Mouse (Mus musculus): ENCODE data around the gene Tcirg1. TPM values are rescaled to one million over a fixed set of nuclear protein-coding genes. Genes with fewer than 3 reads are reported as not detected.

Tcirg1 gene
- polyA plus RNA-seq, 1 experiment from 2014 or later = 8.9 TPM

DNA sequence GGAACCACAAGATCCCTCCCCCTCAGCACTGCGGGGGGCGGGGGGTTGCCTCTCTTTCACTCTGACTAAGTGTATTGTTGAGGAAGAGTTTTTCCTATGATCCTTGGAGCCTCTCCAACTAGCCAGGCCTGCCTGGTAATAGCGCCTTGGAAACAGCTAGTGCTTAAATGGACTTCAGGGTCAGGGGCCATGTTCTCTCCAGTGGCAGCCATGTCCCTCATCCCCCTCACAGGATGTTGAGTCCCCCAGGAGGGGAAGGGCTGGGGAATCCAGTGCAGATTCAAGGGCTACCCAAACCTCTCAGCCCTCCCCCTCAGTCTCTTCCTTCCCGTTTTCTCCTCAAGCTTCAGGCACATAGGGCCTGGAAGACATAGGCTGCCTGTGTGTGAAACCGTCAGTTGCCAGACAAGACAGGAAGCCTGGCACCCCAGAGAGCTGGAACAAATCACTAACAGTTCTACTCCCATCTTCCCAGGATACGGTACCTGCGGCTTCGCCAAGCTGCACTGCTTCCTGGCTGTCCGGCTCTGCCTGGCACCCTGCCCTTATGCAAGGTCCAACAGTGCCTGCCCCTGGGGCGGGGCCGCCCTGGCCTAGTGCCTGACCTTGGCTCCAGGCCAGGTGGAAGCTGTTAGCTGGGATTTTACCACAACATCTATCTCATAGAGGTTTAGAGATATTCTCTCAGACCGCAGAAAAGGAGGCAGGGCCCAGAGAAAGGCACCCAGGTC, 22.4 kb upstream of the Tcirg1 start, which contains the start of gene Aldh3b1:
TSS of gene Aldh3b1 (minus strand) at position 598 of the 731 bp plus-strand sequence.
- Histone ChIP-seq H3K9ac (ENCODE audit: low read length) (no peak within 1 kb of the TSS), H3K9me3 (ENCODE audit: control insufficient read depth, low read length) (no peaks in the 10 kb centered on the region), H3K4me2 (no peak within 1 kb of the TSS), H3K27me3 (ENCODE audit: control insufficient read depth, insufficient read depth, low read length) (no peaks in the 10 kb centered on the region), H3K36me3 (ENCODE audit: control insufficient read depth, insufficient read depth, low read length) (no peaks in the 10 kb centered on the region), H3K4me3 (ENCODE audit: low read depth, low read length) (no peak within 1 kb of the TSS), H3K4me1 (ENCODE audit: control insufficient read depth, insufficient read depth, low read length) (no peaks in the 10 kb centered on the region), H3K27ac (ENCODE audit: low read depth, low read length) (no peak within 1 kb of the TSS)
- 72% methylated on average over 12 of the region's 12 CpGs for WGBS
- DNase-seq (ENCODE audit: low spot score, missing footprints) (peak; percentile 73), ATAC-seq (ENCODE audit: low FRiP score) (no peak)

DNA sequence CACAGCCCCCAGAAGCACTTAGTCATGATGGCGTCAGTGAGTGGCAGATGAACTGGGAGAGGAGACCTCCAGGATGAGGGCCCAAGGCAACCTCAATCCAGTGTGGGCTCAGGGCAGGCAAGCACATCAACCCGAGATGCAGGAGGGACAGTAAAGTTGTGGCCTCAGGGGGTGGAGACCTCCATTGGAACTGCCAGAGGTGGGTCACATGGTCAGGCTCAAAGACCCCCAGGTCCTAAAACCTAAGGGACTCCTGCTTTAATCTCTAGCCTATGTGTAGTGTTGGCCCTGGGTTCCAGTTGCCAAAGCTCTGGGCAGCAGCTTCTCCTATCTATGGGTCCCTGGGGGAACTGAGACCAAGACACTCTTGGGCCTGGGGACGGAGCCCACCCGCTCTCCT, 21.8 kb upstream of the Tcirg1 start:
- H3K9ac ChIP-seq (ENCODE audit: low read length) = no peak overlapping the region
- no peak overlapping the region for H3K27ac ChIP-seq (ENCODE audit: low read depth, low read length)
- no peaks in the 10 kb centered on the region for H3K4me1 ChIP-seq (ENCODE audit: control insufficient read depth, insufficient read depth, low read length)
- DNase-seq (ENCODE audit: low spot score, missing footprints) (peak; percentile 76), ATAC-seq (ENCODE audit: low FRiP score) (no peak)
- no peaks in the 10 kb centered on the region for H3K27me3 ChIP-seq (ENCODE audit: control insufficient read depth, insufficient read depth, low read length)
- WGBS = 77% methylated on average over 4 of the region's 4 CpGs
- no peak overlapping the region for H3K4me2 ChIP-seq
- no peaks in the 10 kb centered on the region for H3K9me3 ChIP-seq (ENCODE audit: control insufficient read depth, low read length)
- H3K4me3 ChIP-seq (ENCODE audit: low read depth, low read length) = no peak overlapping the region
- no peaks in the 10 kb centered on the region for H3K36me3 ChIP-seq (ENCODE audit: control insufficient read depth, insufficient read depth, low read length)

DNA sequence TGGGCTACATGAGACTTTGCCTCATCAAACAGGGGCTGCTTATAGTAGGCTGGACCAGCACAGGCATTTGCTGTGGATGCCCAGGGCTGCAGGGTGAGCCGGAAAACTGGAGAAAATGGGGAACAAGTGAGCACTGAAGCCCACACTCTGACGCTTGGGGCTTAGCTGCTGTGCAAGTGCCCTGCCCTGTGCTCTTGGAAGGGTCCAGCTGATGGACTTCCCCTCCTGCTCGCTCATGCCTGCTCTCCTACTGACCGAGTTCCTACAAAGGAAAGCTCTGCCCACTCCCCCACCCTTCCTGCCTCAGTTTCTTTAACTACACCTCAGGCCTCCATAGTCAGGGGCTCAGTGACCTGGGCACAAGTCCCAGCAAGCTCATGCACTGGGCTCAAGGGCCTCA, 21.1 kb upstream of the Tcirg1 start:
- Histone ChIP-seq H3K27ac (ENCODE audit: low read depth, low read length) (no peak overlapping the region), H3K4me3 (ENCODE audit: low read depth, low read length) (no peak overlapping the region), H3K4me1 (ENCODE audit: control insufficient read depth, insufficient read depth, low read length) (no peaks in the 10 kb centered on the region; the same call in 1 of the 2 replicates), H3K9ac (ENCODE audit: low read length) (no peak overlapping the region), H3K36me3 (ENCODE audit: control insufficient read depth, insufficient read depth, low read length) (no peaks in the 10 kb centered on the region), H3K27me3 (ENCODE audit: control insufficient read depth, insufficient read depth, low read length) (no peaks in the 10 kb centered on the region), H3K9me3 (ENCODE audit: control insufficient read depth, low read length) (no peaks in the 10 kb centered on the region), H3K4me2 (no peak overlapping the region)
- DNase-seq (ENCODE audit: low spot score, missing footprints) (peak; percentile 33), ATAC-seq (ENCODE audit: low FRiP score) (no peak)
- 85% methylated on average over 4 of the region's 4 CpGs for WGBS

DNA sequence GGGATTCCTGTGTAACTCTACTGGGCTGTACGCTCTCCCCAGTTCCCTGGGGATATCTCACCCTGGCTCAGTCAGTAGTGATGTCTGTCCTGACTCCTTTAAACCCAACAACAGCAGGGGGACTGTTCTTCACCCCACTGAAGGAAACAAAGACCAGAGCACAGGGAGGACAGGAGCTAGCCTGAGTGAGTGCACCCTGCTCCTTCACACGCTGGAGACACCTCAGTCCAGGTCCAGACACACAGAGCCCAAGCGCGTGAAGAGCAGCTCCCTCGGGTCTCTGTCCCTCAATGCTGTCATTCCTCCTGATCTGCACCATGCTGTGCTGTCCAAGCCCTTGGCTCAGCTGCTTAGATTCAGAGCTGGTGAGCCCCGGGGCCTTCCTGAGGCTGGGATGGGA, 19.8 kb upstream of the Tcirg1 start:
- WGBS = 65% methylated on average over 6 of the region's 6 CpGs
- no peak for ATAC-seq (ENCODE audit: low FRiP score)
- no peaks in the 10 kb centered on the region for H3K27me3 ChIP-seq (ENCODE audit: control insufficient read depth, insufficient read depth, low read length)

DNA sequence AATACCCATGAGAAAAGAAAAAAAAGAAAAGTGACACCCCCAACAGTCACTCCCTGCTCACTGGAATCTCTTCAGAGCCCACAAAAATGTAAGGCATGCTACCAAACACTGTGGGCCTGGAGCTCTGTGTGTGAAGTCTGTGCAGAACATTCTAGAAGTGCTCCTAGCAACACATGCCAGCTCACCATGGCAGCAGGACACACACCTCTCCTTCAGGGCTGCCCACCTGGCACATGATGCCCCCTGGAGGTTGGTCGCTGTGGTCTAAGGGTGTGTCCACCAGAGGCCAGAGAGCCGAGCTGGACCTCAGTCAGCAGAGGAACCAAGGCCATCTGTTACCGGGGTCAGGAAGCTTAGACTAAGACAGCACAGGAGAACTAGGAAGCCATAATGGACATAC, 19.3 kb upstream of the Tcirg1 start:
- ATAC-seq (ENCODE audit: low FRiP score) (no peak), DNase-seq (ENCODE audit: low spot score, missing footprints) (no peak)
- Histone ChIP-seq H3K4me2 (no peak overlapping the region), H3K9me3 (ENCODE audit: control insufficient read depth, low read length) (no peaks in the 10 kb centered on the region), H3K27me3 (ENCODE audit: control insufficient read depth, insufficient read depth, low read length) (no peaks in the 10 kb centered on the region), H3K36me3 (ENCODE audit: control insufficient read depth, insufficient read depth, low read length) (no peaks in the 10 kb centered on the region), H3K27ac (ENCODE audit: low read depth, low read length) (no peak overlapping the region), H3K4me3 (ENCODE audit: low read depth, low read length) (no peak overlapping the region), H3K9ac (ENCODE audit: low read length) (no peak overlapping the region), H3K4me1 (ENCODE audit: control insufficient read depth, insufficient read depth, low read length) (no peaks in the 10 kb centered on the region; the same call in 1 of the 2 replicates)
- 80% methylated on average over 3 of the region's 3 CpGs for WGBS

More for the DNA sequence above, 19.8 kb upstream of the Tcirg1 start:
- Histone ChIP-seq H3K4me1 (ENCODE audit: control insufficient read depth, insufficient read depth, low read length) (no peaks in the 10 kb centered on the region; the same call in 1 of the 2 replicates), H3K36me3 (ENCODE audit: control insufficient read depth, insufficient read depth, low read length) (no peaks in the 10 kb centered on the region), H3K9ac (ENCODE audit: low read length) (no peak overlapping the region), H3K9me3 (ENCODE audit: control insufficient read depth, low read length) (no peaks in the 10 kb centered on the region), H3K4me2 (no peak overlapping the region), H3K27ac (ENCODE audit: low read depth, low read length) (no peak overlapping the region), H3K4me3 (ENCODE audit: low read depth, low read length) (no peak overlapping the region)
- DNase-seq (ENCODE audit: low spot score, missing footprints) = no peak

DNA sequence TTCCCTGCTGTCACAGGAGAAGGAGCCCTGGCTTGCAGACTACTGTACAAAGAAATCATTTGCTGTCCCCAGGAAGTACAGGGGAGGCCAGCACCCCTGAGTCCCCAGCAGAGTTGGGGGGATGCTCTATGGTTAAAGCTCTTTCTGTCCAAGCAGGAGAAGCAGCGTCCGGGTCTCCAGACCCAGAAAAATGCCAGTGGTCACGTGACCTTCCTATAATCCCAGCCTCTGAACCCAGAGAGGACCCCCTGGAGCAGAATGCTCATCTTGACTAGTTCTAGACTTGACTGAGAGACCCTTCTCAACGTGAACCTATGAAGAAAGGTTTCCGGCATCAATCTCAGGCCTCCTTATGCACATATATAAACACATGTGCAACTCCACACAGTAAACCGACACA, 18.9 kb upstream of the Tcirg1 start:
- H3K27ac ChIP-seq (ENCODE audit: low read depth, low read length) = no peak overlapping the region
- no peak overlapping the region for H3K4me2 ChIP-seq
- DNase-seq (ENCODE audit: low spot score, missing footprints) (peak; percentile 45), ATAC-seq (ENCODE audit: low FRiP score) (no peak)
- no peak overlapping the region for H3K4me3 ChIP-seq (ENCODE audit: low read depth, low read length)
- no peaks in the 10 kb centered on the region for H3K9me3 ChIP-seq (ENCODE audit: control insufficient read depth, low read length)
- no peaks in the 10 kb centered on the region for H3K36me3 ChIP-seq (ENCODE audit: control insufficient read depth, insufficient read depth, low read length)
- H3K27me3 ChIP-seq (ENCODE audit: control insufficient read depth, insufficient read depth, low read length) = no peaks in the 10 kb centered on the region
- no peak overlapping the region for H3K9ac ChIP-seq (ENCODE audit: low read length)
- WGBS = 82% methylated on average over 6 of the region's 6 CpGs
- H3K4me1 ChIP-seq (ENCODE audit: control insufficient read depth, insufficient read depth, low read length) = no peaks in the 10 kb centered on the region; the same call in 1 of the 2 replicates

DNA sequence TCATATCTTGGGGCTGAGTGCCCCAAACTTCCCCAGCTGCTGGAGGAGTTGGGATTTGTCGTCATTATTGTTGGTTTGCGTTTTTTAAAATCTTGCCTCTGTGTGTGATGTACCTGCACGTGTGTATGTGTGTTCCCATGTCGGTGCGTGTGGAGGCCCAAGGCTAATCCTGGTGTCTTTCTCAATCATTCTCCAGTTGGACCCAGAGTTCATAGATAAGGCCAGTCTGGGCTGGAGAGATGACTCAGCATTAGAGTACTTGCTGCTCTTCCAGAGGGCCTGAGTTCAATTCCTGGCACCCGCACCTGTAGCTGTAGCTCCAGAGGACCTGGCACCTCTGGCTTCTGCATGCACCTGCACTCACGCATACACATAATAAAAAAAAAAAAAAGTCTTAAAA, 17.9 kb upstream of the Tcirg1 start:
- Histone ChIP-seq H3K4me2 (no peak overlapping the region), H3K27me3 (ENCODE audit: control insufficient read depth, insufficient read depth, low read length) (no peaks in the 10 kb centered on the region)
- WGBS = 89% methylated on average over 7 of the region's 7 CpGs

DNA sequence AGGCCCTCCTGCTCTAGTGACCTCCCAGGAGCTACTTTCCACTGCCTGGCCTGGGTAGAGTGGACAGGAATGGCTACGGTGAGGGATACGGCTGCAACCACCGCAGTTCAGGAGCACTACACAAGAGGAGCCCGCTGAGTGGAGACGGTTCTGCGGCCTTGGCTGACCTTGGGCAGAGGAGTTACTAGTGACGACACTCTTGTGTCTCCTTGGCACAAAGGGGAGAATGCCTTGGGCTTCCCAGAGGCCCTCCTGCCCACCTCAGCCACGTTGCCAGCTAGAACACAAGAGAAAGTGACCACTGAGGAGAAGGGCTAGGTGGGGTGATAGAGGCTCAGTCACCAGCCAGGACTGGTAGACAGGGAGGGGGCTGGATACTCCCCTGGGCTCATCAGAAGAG, 17.3 kb upstream of the Tcirg1 start:
- WGBS = 77% methylated on average over 8 of the region's 8 CpGs
- Histone ChIP-seq H3K36me3 (ENCODE audit: control insufficient read depth, insufficient read depth, low read length) (no peaks in the 10 kb centered on the region), H3K27me3 (ENCODE audit: control insufficient read depth, insufficient read depth, low read length) (no peaks in the 10 kb centered on the region), H3K9ac (ENCODE audit: low read length) (no peak overlapping the region), H3K27ac (ENCODE audit: low read depth, low read length) (no peak overlapping the region), H3K4me1 (ENCODE audit: control insufficient read depth, insufficient read depth, low read length) (no peaks in the 10 kb centered on the region; the same call in 1 of the 2 replicates), H3K4me2 (no peak overlapping the region), H3K4me3 (ENCODE audit: low read depth, low read length) (no peak overlapping the region), H3K9me3 (ENCODE audit: control insufficient read depth, low read length) (no peaks in the 10 kb centered on the region)
- ATAC-seq (ENCODE audit: low FRiP score) = no peak
- DNase-seq (ENCODE audit: low spot score, missing footprints) = peak; percentile 57

More for the DNA sequence above, 17.9 kb upstream of the Tcirg1 start:
- Histone ChIP-seq H3K4me3 (ENCODE audit: low read depth, low read length) (no peak overlapping the region), H3K9me3 (ENCODE audit: control insufficient read depth, low read length) (no peaks in the 10 kb centered on the region), H3K36me3 (ENCODE audit: control insufficient read depth, insufficient read depth, low read length) (no peaks in the 10 kb centered on the region), H3K9ac (ENCODE audit: low read length) (no peak overlapping the region), H3K4me1 (ENCODE audit: control insufficient read depth, insufficient read depth, low read length) (no peaks in the 10 kb centered on the region; the same call in 1 of the 2 replicates), H3K27ac (ENCODE audit: low read depth, low read length) (no peak overlapping the region)
- no peak for ATAC-seq (ENCODE audit: low FRiP score)
- DNase-seq (ENCODE audit: low spot score, missing footprints) = no peak

DNA sequence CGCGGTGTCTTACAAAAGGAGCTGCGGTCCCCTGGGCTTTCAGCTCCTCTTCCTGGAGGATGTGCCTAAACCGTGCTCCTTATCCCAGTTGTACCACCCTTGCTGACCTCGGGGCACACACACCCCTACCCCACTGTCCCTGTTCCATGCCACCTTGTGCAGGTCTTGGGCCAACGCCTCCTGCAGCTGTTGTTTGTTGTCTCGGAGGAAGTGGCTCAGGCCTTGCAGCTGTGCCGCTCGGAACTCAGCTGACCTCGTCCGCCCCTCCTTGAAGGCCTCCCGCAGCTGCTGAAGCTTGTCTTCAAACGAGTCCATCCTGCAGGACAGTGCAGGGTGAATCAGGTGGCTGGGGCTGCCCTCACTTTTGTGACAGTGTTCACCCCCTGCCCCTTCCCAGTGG, 16.7 kb upstream of the Tcirg1 start:
- H3K4me1 ChIP-seq (ENCODE audit: control insufficient read depth, insufficient read depth, low read length) = no peaks in the 10 kb centered on the region; the same call in 1 of the 2 replicates
- no peak overlapping the region for H3K27ac ChIP-seq (ENCODE audit: low read depth, low read length)
- H3K27me3 ChIP-seq (ENCODE audit: control insufficient read depth, insufficient read depth, low read length) = no peaks in the 10 kb centered on the region
- H3K4me2 ChIP-seq = no peak overlapping the region
- no peak overlapping the region for H3K9ac ChIP-seq (ENCODE audit: low read length)
- H3K4me3 ChIP-seq (ENCODE audit: low read depth, low read length) = no peak overlapping the region
- 54% methylated on average over 13 of the region's 13 CpGs for WGBS
- no peak for ATAC-seq (ENCODE audit: low FRiP score)
- no peaks in the 10 kb centered on the region for H3K9me3 ChIP-seq (ENCODE audit: control insufficient read depth, low read length)
- no peaks in the 10 kb centered on the region for H3K36me3 ChIP-seq (ENCODE audit: control insufficient read depth, insufficient read depth, low read length)
- DNase-seq (ENCODE audit: low spot score, missing footprints) = peak; percentile 84
